Mouse (Mus musculus) forebrain, embryonic 10.5 days (tissue): ENCODE results near the gene Insc. TPM values are rescaled to one million over a fixed set of nuclear protein-coding genes. Genes with fewer than 3 reads are reported as not detected.

Experiments
- polyA plus RNA-seq: library from polyadenylated mRNA; unstranded; fragments of >200 nt; fragmentation: Nextera tagmentation; extraction: Ambion mirVana; gene quantifications from 2 replicates; pipeline ENCODE4 v1.2.1, GENCODE M21; 2016

Insc gene
- polyA plus RNA-seq, 1 experiment from 2014 or later = 0.92 TPM

Other genes with a start within 250 kb of the Insc start
- gene Cyp2r1, start 180.7 kb upstream of the Insc start, polyA plus RNA-seq = 1.1 and 1.2 TPM in 2 replicates
- 3.1 and 4.0 TPM in 2 replicates for gene Calca, start 107.3 kb upstream of the Insc start, polyA plus RNA-seq
- 0.27 TPM in 1 of 2 replicates, not detected in the other for gene Calcb, start 25.1 kb upstream of the Insc start, polyA plus RNA-seq